Mouse (Mus musculus) CD8-positive naive resting alpha-beta T cell, adult 2 months (primary cell): ENCODE results near the gene Gm10471.
"Not testable (repeated sequence)": the region's sequence is repeated elsewhere in the genome, so short reads cannot be mapped to it uniquely, and the experiment has no call there.

Source experiments
- DNase-seq, 2 experiments: peaks; one replicate each; pipeline ENCODE4 v3.0.0; 2022; ENCODE audit warnings: low read depth in 2 of 2, low spot score in 2 of 2

Gene Gm10471

GRCm38 (mm10) chr5:26089191-26089590 lies at the start of gene Gm10471:
TSS of gene Gm10471 (minus strand) at chr5:26089291.
- not testable (repeated sequence) for DNase-seq

GRCm38 (mm10) chr5:26121321-26121720 lies 32.2 kb upstream of the Gm10471 start, which contains the start of gene Gm10220:
TSS of gene Gm10220 (minus strand) at chr5:26121421.
- not testable (repeated sequence) for DNase-seq

GRCm38 (mm10) chr5:26105262-26105661 lies 16.2 kb upstream of the Gm10471 start, which contains the start of gene 5031410I06Rik:
TSS of gene 5031410I06Rik (minus strand) at chr5:26105362.
- not testable (repeated sequence) for DNase-seq

GRCm38 (mm10) chr5:26079023-26079422 lies 10.1 kb downstream of the Gm10471 start:
- DNase-seq = not testable (repeated sequence)

- no peak for DNase-seq
These were observed 18.4 kb downstream of the Gm10471 start for GRCm38 (mm10) chr5:26070716-26071115.

GRCm38 (mm10) chr5:26058481-26058880 lies 30.6 kb downstream of the Gm10471 start, which contains the start of gene Gm7347:
TSS of gene Gm7347 (minus strand) at chr5:26058581.
- not testable (repeated sequence) for DNase-seq

- not testable (repeated sequence) for DNase-seq
These were observed 49.6 kb downstream of the Gm10471 start, which contains the start of gene Speer4a for GRCm38 (mm10) chr5:26039458-26039857. TSS of gene Speer4a (minus strand) at chr5:26039558.
